ENCODE assay signal across 9 mouse cellular contexts in genomic region chr7:137603039-137603438, GRCm38 (mm10).
DNase-seq lines count a peak whose midpoint lies in the region; ATAC-seq and TF ChIP-seq lines count a peak whose summit lies in the region.
"Had no signal": no experiment of that assay in that cellular context is flagged by ENCODE, and none has a peak within 500 bp of the region (broad histone marks: within the 10 kb centered on the region; RNA-seq: fewer than 3 reads in every experiment).

No protein-coding gene starts in this region.

- peak; percentile 73 for TF ChIP-seq CTCF in Patski (IDR thresholded peaks at IDR 0.05)

- ATAC-seq in Patski = peak; percentile 47
- peak; percentile 69 for ATAC-seq in forebrain, embryonic 14.5 days
- peak; percentile 61 for ATAC-seq in hindbrain, embryonic 15.5 days (ENCODE audit: low FRiP score, low read depth)
- ATAC-seq in megakaryocyte progenitor cell, adult 5-6 weeks (replicated peaks; ENCODE audit: poor library complexity) = peak; percentile 95

- no peak for DNase-seq in Patski (ENCODE audit: low read depth, low spot score)
- DNase-seq in c-Kit-positive CD71-positive TER-119-negative erythroid progenitor cells, embryonic 14.5 days (ENCODE audit: low read depth) = peak; percentile 4
- peak; percentile 87 for DNase-seq in forebrain, embryonic 14.5 days (ENCODE audit: low spot score)
- peak; percentile 59 for DNase-seq in left cerebral cortex, adult 11 months (ENCODE audit: low spot score)
- DNase-seq in right cerebral cortex, postnatal 36 days (ENCODE audit: low spot score in 2 of 2) = peak; percentile 52 to 63
- peak; percentile 48 for DNase-seq in yolk sac, embryonic 10.5 days (ENCODE audit: low spot score)

- no peaks in the 10 kb centered on the region for H3K9me3 ChIP-seq in forebrain, embryonic 14.5 days (replicated peaks; ENCODE audit: control insufficient read depth, low read length)
- H3K9me3 ChIP-seq in hindbrain, embryonic 15.5 days = no peaks in the 10 kb centered on the region
- H3K9me3 ChIP-seq: heart, embryonic 13.5 days had no signal

- peaks cover 3% of the 10 kb centered on the region; the same call in 1 of the 2 replicates for H3K4me1 ChIP-seq in forebrain, embryonic 14.5 days (ENCODE audit: control insufficient read depth, insufficient read depth, low read length)
- H3K4me1 ChIP-seq in hindbrain, embryonic 15.5 days (replicated peaks) = peaks cover 7% of the 10 kb centered on the region; the same call in 1 of the 2 replicates
- H3K4me1 ChIP-seq: heart, embryonic 13.5 days had no signal

- in situ Hi-C loops in Patski (cut with MboI; ENCODE audit: low pct_unique_long_range_greater_than_20kb) = loop anchor here (10.0 kb wide), 2 partner anchors 182 to 822 kb away; no protein-coding TSS in a partner anchor

- WGBS in forebrain, embryonic 14.5 days = 9% methylated on average over 8 of the region's 8 CpGs
- 11% methylated on average over 8 of the region's 8 CpGs for WGBS in hindbrain, embryonic 15.5 days

- POLR2A ChIA-PET in Patski (lab: Charles Lee) = no interaction called here

- H3K27ac ChIP-seq in forebrain, embryonic 14.5 days (ENCODE audit: low read depth, low read length) = no peak overlapping the region
- H3K27ac ChIP-seq in hindbrain, embryonic 15.5 days (replicated peaks) = no peak overlapping the region
- H3K27ac ChIP-seq: heart, embryonic 13.5 days had no signal

- no peaks in the 10 kb centered on the region for H3K36me3 ChIP-seq in forebrain, embryonic 14.5 days (ENCODE audit: control insufficient read depth, insufficient read depth, low read length)
- no peaks in the 10 kb centered on the region for H3K36me3 ChIP-seq in hindbrain, embryonic 15.5 days
- H3K36me3 ChIP-seq: heart, embryonic 13.5 days had no signal

- H3K9ac ChIP-seq in forebrain, embryonic 14.5 days (ENCODE audit: low read length) = no peak overlapping the region
- no peak overlapping the region for H3K9ac ChIP-seq in hindbrain, embryonic 15.5 days
- H3K9ac ChIP-seq: heart, embryonic 13.5 days had no signal

- H3K27me3 ChIP-seq in Patski = no peaks in the 10 kb centered on the region
- no peaks in the 10 kb centered on the region for H3K27me3 ChIP-seq in forebrain, embryonic 14.5 days (replicated peaks; ENCODE audit: control insufficient read depth, insufficient read depth, low read length)
- H3K27me3 ChIP-seq in hindbrain, embryonic 15.5 days = 0 out of 2 replicates have a peak, but pooled peaks cover 4% of the 10 kb centered on the region

- CTCF ChIA-PET in Patski (lab: Charles Lee) = interaction anchor here (0.8 to 2.3 kb wide), 4 partner anchors 9 to 825 kb away, joined by 3 to 8 read pairs (median 5); no protein-coding TSS in a partner anchor

- no peak overlapping the region for H3K4me2 ChIP-seq in forebrain, embryonic 14.5 days (ENCODE audit: low read length)
- H3K4me2 ChIP-seq in hindbrain, embryonic 15.5 days = no peak overlapping the region
- H3K4me2 ChIP-seq: heart, embryonic 13.5 days had no signal

- H3K4me3 ChIP-seq in forebrain, embryonic 14.5 days (ENCODE audit: low read depth, low read length) = no peak overlapping the region
- no peak overlapping the region for H3K4me3 ChIP-seq in hindbrain, embryonic 15.5 days
- H3K4me3 ChIP-seq: heart, embryonic 13.5 days had no signal
